Comparison of ENCODE assay signal across 22 mouse cellular contexts in the genomic region with DNA sequence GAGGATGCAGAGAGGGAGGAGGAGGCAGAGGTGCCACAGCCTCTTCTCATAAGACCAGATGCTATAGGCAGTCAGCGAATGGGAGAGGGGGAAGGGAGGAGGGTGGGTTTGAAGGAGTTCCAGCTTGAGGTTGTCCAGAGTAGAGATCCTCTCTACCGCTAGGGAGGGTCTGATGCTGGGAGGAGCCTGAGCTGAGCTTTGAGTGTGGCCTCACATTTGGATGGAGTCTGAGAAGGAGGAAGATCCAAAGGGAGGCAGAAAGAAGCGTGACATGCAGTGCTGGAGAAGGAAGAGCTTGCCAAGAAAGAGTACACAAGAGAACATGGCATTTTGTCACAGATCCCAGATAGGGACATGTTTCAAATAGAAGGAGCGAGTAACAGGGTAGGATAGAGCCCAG. TPM values are rescaled to one million over a fixed set of nuclear protein-coding genes. Genes with fewer than 3 reads are reported as not detected.
"Had no signal": no experiment of that assay in that cellular context is flagged by ENCODE, and none has a peak within 500 bp of the region (broad histone marks: within the 10 kb centered on the region; RNA-seq: fewer than 3 reads in every experiment).

No protein-coding gene starts in this region.

- DNase-seq: liver, postnatal 0 days; lung, adult 2 months; lung, postnatal 14 days; lung, postnatal 36 days; midbrain, embryonic 14.5 days; retina, postnatal 1 day; right cerebral cortex, postnatal 14 days; right cerebral cortex, postnatal 4 days; spleen, adult 18-20 months; thymus, adult 18-20 months; thymus, postnatal 14 days; thymus, postnatal 36 days had no signal

- H3K4me2 ChIP-seq: lung, embryonic 15.5 days; midbrain, embryonic 12.5 days; neural tube, embryonic 13.5 days; neural tube, embryonic 15.5 days had no signal

- H3K36me3 ChIP-seq: lung, embryonic 15.5 days; midbrain, embryonic 12.5 days; neural tube, embryonic 13.5 days; neural tube, embryonic 15.5 days had no signal

- H3K27ac ChIP-seq: lung, embryonic 15.5 days; macrophage; midbrain, embryonic 12.5 days; neural tube, embryonic 13.5 days; neural tube, embryonic 15.5 days had no signal

- ATAC-seq: liver, postnatal 0 days; lung, postnatal 0 days; midbrain, embryonic 16.5 days had no signal

- H3K9ac ChIP-seq: liver, postnatal 0 days; lung, embryonic 15.5 days; midbrain, embryonic 12.5 days; neural tube, embryonic 13.5 days; neural tube, embryonic 15.5 days had no signal

- H3K4me1 ChIP-seq: lung, embryonic 15.5 days; midbrain, embryonic 12.5 days; neural tube, embryonic 15.5 days had no signal

- H3K4me3 ChIP-seq: lung, embryonic 15.5 days; megakaryocyte, embryonic 14.5 days; midbrain, embryonic 12.5 days; myocyte; neural tube, embryonic 13.5 days; neural tube, embryonic 15.5 days had no signal

- H3K9me3 ChIP-seq: lung, embryonic 15.5 days; megakaryocyte, embryonic 14.5 days; midbrain, embryonic 12.5 days; neural tube, embryonic 13.5 days; neural tube, embryonic 15.5 days had no signal

RNA-seq across cellular contexts. Expression of a gene that starts 15.2 kb away (rescaled TPM):
- total RNA-seq: megakaryocyte progenitor cell, adult 5-6 weeks had no signal
- polyA plus RNA-seq: liver, postnatal 0 days; macrophage; myocyte had no signal
